Mouse (Mus musculus) hindbrain, embryonic 12.5 days (tissue): ENCODE data around the gene Gm43638. TPM values are rescaled to one million over a fixed set of nuclear protein-coding genes. Genes with fewer than 3 reads are reported as not detected.
"Not testable (repeated sequence)": the region's sequence is repeated elsewhere in the genome, so short reads cannot be mapped to it uniquely, and the experiment has no call there.

ENCODE experiments used
- ATAC-seq: fragments of 200-750 bp; cut with Nextera tagmentation; 2 replicates; pipeline ENCODE4 v1.8.0; 2017; ENCODE audit warnings: moderate TSS enrichment; ENCODE audit not compliant: low FRiP score
- H3K27ac ChIP-seq: fragments of 300-500 bp; sonication (generic); 2 replicates; pipeline ENCODE4 v1.5.1; 2016; ENCODE audit warnings: mild to moderate bottlenecking
- H3K27me3 ChIP-seq: fragments of 300-500 bp; sonication (generic); 2 replicates; pipeline ENCODE4 v1.6.1; 2016; ENCODE audit warnings: mild to moderate bottlenecking
- H3K36me3 ChIP-seq: fragments of 300-500 bp; sonication (generic); 2 replicates; pipeline ENCODE4 v1.6.1; 2016; ENCODE audit warnings: mild to moderate bottlenecking
- H3K4me1 ChIP-seq: fragments of 300-500 bp; sonication (generic); 2 replicates; pipeline ENCODE4 v1.6.1; 2016
- H3K4me2 ChIP-seq: fragments of 300-500 bp; sonication (generic); replicated peaks from 2 replicates; pipeline ENCODE4 v1.6.1; 2016; ENCODE audit warnings: mild to moderate bottlenecking
- H3K4me3 ChIP-seq: fragments of 300-500 bp; sonication (generic); 2 replicates; pipeline ENCODE4 v1.5.1; 2016; ENCODE audit warnings: mild to moderate bottlenecking
- H3K9ac ChIP-seq: fragments of 300-500 bp; sonication (generic); 2 replicates; pipeline ENCODE4 v1.6.1; 2016; ENCODE audit warnings: mild to moderate bottlenecking, moderate library complexity
- H3K9me3 ChIP-seq: fragments of 300-500 bp; sonication (generic); replicated peaks from 2 replicates; pipeline ENCODE4 v1.6.1; 2016; ENCODE audit warnings: mild to moderate bottlenecking
- WGBS: fragments of 180-500 bp; shearing (Covaris S2); methylation state at CpG from one replicate; pipeline ENCODE4 v1.1.7; 2016; 5-methylcytosine and 5-hydroxymethylcytosine counted together
- polyA plus RNA-seq: library from polyadenylated mRNA; unstranded; fragments of >200 nt; fragmentation: Nextera tagmentation; extraction: Ambion mirVana; gene quantifications from 2 replicates; pipeline ENCODE4 v1.2.1, GENCODE M21; 2016

The Gm43638 gene
- polyA plus RNA-seq, 1 experiment from 2014 or later = not detected

DNA sequence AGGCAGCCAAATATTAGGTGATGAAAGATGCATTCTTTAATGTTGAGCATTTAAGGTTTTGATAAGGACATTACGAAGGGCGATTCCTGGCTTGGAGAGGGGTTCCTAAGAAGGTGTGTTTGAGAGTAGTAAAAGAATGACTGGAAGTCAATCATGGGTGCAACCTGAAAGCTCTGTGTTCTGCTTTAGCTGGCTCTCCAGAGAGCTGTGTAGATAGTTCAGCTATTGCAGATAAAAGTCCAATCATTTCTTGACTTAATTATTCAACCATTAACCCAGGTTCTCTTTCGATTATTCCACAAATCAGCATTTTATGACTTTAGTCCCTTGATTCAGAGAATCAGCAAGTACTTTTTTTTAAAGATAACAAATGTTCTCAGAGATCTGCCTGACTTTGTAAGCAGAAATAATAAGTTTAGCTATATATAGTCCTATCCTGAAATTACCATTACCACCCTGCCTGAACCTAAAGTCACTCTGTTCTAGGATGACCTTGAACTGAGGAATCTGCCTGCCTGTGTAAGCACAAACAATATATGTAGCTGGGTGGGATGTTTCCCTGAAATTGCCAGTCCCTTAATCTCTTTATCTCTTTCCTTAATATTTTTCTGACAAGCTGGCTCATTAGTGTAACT lies 30.3 kb downstream of the Gm43638 start:
- H3K27ac ChIP-seq = no peak overlapping the region
- 90% methylated on average over 3 of the region's 3 CpGs for WGBS
- H3K27me3 ChIP-seq = no peaks in the 10 kb centered on the region
- no peak overlapping the region for H3K4me3 ChIP-seq
- H3K4me2 ChIP-seq = no peak overlapping the region
- H3K9ac ChIP-seq = no peak overlapping the region
- ATAC-seq = no peak
- H3K4me1 ChIP-seq = no peaks in the 10 kb centered on the region
- H3K9me3 ChIP-seq = no peaks in the 10 kb centered on the region
- H3K36me3 ChIP-seq = no peaks in the 10 kb centered on the region

DNA sequence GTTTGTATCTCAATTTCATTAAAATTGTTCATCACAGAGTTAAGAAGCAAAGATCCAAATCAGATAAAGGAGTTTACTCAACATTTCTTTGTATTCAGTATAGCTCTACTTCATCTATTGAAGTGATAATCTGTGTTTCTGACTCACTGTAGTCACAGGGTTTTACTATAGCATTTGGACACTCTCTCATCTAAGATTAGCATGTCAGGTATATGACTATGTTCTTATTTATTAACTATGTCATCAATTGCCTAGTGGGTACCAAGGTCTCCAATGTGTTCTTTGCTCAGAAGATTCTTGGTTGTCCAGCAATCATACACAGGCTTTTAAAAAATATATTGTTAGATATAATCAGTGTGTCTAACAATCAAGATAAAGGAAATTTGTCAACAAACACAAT lies 31.1 kb downstream of the Gm43638 start:
- Histone ChIP-seq H3K27me3 (no peaks in the 10 kb centered on the region), H3K9me3 (no peaks in the 10 kb centered on the region), H3K4me1 (no peaks in the 10 kb centered on the region), H3K4me3 (no peak overlapping the region), H3K36me3 (no peaks in the 10 kb centered on the region), H3K9ac (no peak overlapping the region), H3K4me2 (no peak overlapping the region), H3K27ac (no peak overlapping the region)
- no peak for ATAC-seq

DNA sequence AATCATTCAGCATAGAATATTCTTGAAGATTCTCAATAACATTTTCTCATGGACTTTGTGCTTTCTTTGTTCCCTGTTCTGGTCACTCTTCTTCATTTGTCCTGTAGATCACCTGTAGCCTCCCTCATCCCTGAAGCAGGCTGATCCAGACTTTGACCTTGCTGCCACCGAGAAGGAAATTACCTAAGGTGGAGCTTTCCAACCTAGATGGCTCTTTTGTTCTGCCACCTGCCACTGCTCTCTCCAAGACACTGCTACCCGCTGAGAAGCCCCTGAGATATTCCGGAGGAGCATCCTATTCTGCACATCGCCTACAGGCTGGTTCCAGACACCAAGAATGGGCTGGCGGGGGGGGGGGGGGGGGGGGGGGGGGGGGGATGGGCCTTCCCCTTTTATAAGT lies 34.1 kb downstream of the Gm43638 start:
- H3K9ac ChIP-seq, H3K27ac ChIP-seq, H3K4me3 ChIP-seq, H3K4me1 ChIP-seq, ATAC-seq, H3K4me2 ChIP-seq, H3K27me3 ChIP-seq, H3K36me3 ChIP-seq, H3K9me3 ChIP-seq: not testable (repeated sequence)
- WGBS = 71% methylated on average over 2 of the region's 5 CpGs

DNA sequence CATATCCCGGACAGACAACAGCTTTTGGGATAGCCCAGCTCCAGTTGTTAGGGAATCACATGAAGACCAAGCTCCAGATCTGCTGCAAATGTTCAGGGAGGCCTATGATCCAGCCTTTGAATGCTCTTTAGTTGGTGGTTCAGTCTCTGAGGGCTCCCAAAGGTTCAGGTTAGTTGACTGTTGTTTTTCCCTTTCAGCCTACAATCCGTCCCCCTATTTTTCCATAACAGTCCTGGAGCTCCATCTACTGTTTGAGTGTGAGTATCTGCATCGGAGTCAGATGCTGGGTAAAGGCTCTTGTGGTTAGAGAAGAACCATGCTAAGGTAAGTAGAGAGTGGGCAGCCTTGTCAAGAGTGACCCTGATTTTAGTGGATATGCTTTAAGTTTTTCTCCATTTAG lies 50.3 kb downstream of the Gm43638 start:
- no peak overlapping the region for H3K4me3 ChIP-seq
- no peaks in the 10 kb centered on the region for H3K36me3 ChIP-seq
- no peaks in the 10 kb centered on the region for H3K4me1 ChIP-seq
- no peak overlapping the region for H3K27ac ChIP-seq
- no peak for ATAC-seq
- no peak overlapping the region for H3K4me2 ChIP-seq
- H3K9ac ChIP-seq = no peak overlapping the region
- 49% methylated on average over 3 of the region's 3 CpGs for WGBS
- H3K27me3 ChIP-seq = no peaks in the 10 kb centered on the region
- H3K9me3 ChIP-seq = no peaks in the 10 kb centered on the region

DNA sequence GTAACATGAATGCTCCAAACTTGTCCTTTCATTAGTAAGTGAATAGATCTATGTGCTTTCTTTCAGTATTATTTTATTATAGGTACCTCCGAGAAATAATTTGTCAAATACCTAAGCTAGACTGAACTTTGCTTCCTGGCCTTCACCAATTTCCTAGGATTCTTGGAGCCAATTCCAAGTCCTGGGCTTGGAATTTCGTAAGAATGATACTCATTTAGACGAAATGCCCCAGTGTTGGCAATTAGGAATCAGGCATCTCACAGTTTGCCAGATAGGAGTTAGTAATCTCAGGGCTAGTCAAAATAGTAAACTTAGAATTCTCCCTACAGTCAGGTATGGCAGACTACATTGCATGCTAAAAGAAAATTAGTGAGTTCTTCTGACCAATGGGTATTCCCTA lies 60.9 kb downstream of the Gm43638 start:
- ATAC-seq = no peak
- Histone ChIP-seq H3K27me3 (no peaks in the 10 kb centered on the region), H3K36me3 (no peaks in the 10 kb centered on the region), H3K4me3 (no peak overlapping the region), H3K4me1 (no peaks in the 10 kb centered on the region), H3K9me3 (no peaks in the 10 kb centered on the region), H3K4me2 (no peak overlapping the region), H3K9ac (no peak overlapping the region), H3K27ac (no peak overlapping the region)
- WGBS = 84% methylated on average over 3 of the region's 3 CpGs

DNA sequence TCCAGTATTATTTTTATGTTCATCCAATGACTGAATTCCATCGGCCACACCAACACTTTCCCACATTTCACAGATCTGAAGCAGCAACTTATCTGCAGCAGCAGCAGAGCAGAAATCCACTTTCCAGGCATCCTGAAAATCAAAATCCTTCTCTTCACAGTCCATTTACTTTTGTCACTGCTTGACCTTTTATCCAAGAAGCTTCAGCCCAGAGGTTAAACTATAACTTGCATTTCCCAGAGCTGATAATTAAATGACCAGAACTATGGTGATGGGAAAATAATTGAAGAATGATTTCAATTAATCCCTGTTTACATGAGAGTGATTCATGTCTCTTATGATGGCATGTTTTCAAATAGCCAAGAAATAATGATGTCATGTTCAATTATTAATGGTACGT lies 62.6 kb downstream of the Gm43638 start, which contains the start of gene Ugt2b38:
Gene Ugt2b38, minus strand, starts transcription at position 163 of the 400 bp plus-strand sequence.
- not testable (repeated sequence) for ATAC-seq, H3K4me2 ChIP-seq, H3K27me3 ChIP-seq, H3K9me3 ChIP-seq, H3K36me3 ChIP-seq, H3K27ac ChIP-seq, H3K9ac ChIP-seq, H3K4me3 ChIP-seq, H3K4me1 ChIP-seq
- 90% methylated on average over 1 of the region's 2 CpGs for WGBS

Other genes with a start within 250 kb of the Gm43638 start
- gene Ugt2b37, start 232.0 kb downstream of the Gm43638 start, polyA plus RNA-seq = not detected in 2 replicates
- gene Ugt2a3, start 149.6 kb downstream of the Gm43638 start, polyA plus RNA-seq = not detected in 2 replicates
- not detected in 2 replicates for gene Ugt2b38, start 62.6 kb downstream of the Gm43638 start, polyA plus RNA-seq
- gene Ugt2a2, start 4.5 kb downstream of the Gm43638 start, polyA plus RNA-seq = not detected in 2 replicates
- gene Ugt2a1, start 4.1 kb upstream of the Gm43638 start, polyA plus RNA-seq = not detected in 2 replicates
- not detected in 2 replicates for gene Sult1b1, start 51.4 kb upstream of the Gm43638 start, polyA plus RNA-seq
- gene Sult1d1, start 82.2 kb upstream of the Gm43638 start, polyA plus RNA-seq = not detected in 2 replicates
- gene Sult1e1, start 104.8 kb upstream of the Gm43638 start, polyA plus RNA-seq = not detected in 2 replicates
- gene Csn1s1, start 179.4 kb upstream of the Gm43638 start, polyA plus RNA-seq = not detected in 2 replicates
- gene Csn2, start 212.8 kb upstream of the Gm43638 start, polyA plus RNA-seq = not detected in 2 replicates